Mouse (Mus musculus) liver, postnatal 0 days (tissue): ENCODE results near the gene Klf3.

ENCODE experiments used
- CTCF ChIP-seq: sonication (generic); IDR thresholded peaks from 2 replicates; pipeline ENCODE4 v1.5.1; 2016; ENCODE audit warnings: antibody characterized with exemption, low read depth
- EP300 ChIP-seq: IDR thresholded peaks from 2 replicates; pipeline ENCODE4 v1.6.1; 2016; ENCODE audit warnings: antibody characterized with exemption, low read depth, mild to moderate bottlenecking

DNA sequence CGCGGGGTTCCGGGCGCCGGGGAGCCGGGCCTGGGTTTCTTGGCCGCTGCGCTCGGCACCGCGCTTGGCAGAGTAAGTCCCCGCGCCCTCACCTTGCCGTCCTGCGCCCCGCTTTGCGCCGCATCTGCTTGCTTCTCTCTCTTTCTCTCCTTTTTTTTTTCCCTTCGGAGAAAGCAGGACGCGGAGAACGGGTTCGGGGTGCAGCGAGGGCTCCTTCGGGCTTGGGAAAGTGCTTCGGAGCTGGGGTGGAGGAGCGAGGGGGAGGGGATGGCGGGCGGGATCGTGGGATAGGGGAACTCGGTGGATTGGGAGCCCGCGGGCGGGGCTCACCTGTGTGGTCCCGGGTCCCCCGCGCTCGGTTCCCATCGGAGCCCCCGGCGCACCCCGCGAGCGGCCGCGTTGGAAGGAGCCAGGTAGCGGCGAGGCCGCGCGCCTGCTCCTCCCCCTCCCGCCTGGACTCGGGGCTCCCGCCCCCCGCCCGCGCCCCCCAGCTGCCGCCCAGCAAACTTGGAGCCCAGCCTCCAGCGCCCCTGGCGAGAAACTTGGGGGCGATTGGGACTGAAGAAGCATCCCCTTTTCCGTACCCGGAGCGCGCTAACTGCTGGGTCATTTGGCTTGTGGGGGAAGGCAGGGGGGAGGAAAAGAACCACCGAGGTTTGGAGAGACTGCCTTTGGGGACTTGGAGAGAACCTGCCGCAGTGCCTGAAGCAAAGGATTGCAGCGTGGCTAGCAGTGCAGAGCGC, 703 bp downstream of the Klf3 start:
- no peak for TF ChIP-seq CTCF
- no peak for TF ChIP-seq EP300
